Mouse (Mus musculus): Measurements from ENCODE around the gene Ubtd1.

Ubtd1 gene

GRCm38 (mm10) chr19:42026158-42026557 is 44.6 kb downstream of the Ubtd1 start:
- DNase-seq = peak; percentile 98

GRCm38 (mm10) chr19:42031112-42031511 is 49.5 kb downstream of the Ubtd1 start:
- DNase-seq = no peak

- no peak for DNase-seq
Measured at GRCm38 (mm10) chr19:42033611-42034010, 52.0 kb downstream of the Ubtd1 start.

- DNase-seq = peak; percentile 92
Measured at GRCm38 (mm10) chr19:42034146-42034775, 52.7 kb downstream of the Ubtd1 start.

GRCm38 (mm10) chr19:42034881-42035455 is 53.4 kb downstream of the Ubtd1 start:
- no peak for DNase-seq

- DNase-seq = peak; percentile 99
Measured at GRCm38 (mm10) chr19:42035456-42036248, 54.1 kb downstream of the Ubtd1 start, which contains the start of gene Ankrd2. Gene Ankrd2, plus strand, starts transcription at chr19:42036000.

GRCm38 (mm10) chr19:42036357-42036756 is 54.8 kb downstream of the Ubtd1 start:
- peak; percentile 87 for DNase-seq

GRCm38 (mm10) chr19:42037167-42037702 is 55.7 kb downstream of the Ubtd1 start:
- peak; percentile 82 for DNase-seq

- DNase-seq = peak; percentile 84
Measured at GRCm38 (mm10) chr19:42038310-42038709, 56.7 kb downstream of the Ubtd1 start.

- DNase-seq = peak; percentile 91
Measured at GRCm38 (mm10) chr19:42043988-42044387, 62.4 kb downstream of the Ubtd1 start.

GRCm38 (mm10) chr19:42045269-42046102 is 63.9 kb downstream of the Ubtd1 start, which contains the start of gene Hoga1:
Gene Hoga1, plus strand, starts transcription at chr19:42045610.
- DNase-seq = peak; percentile 99

- DNase-seq = no peak
Measured at GRCm38 (mm10) chr19:42050251-42050650, 68.7 kb downstream of the Ubtd1 start.

- no peak for DNase-seq
Measured at GRCm38 (mm10) chr19:42051351-42051750, 69.8 kb downstream of the Ubtd1 start.

GRCm38 (mm10) chr19:42051948-42052347 is 70.4 kb downstream of the Ubtd1 start, which contains the start of gene 4933411K16Rik:
Gene 4933411K16Rik, plus strand, starts transcription at chr19:42052248.
- DNase-seq = no peak

- DNase-seq = peak; percentile 88
Measured at GRCm38 (mm10) chr19:42054255-42054654, 72.7 kb downstream of the Ubtd1 start.

GRCm38 (mm10) chr19:42055881-42056280 is 74.3 kb downstream of the Ubtd1 start:
- DNase-seq = peak; percentile 97

GRCm38 (mm10) chr19:42056719-42057409 is 75.3 kb downstream of the Ubtd1 start:
- DNase-seq = no peak

GRCm38 (mm10) chr19:42058426-42058825 is 76.9 kb downstream of the Ubtd1 start:
- no peak for DNase-seq

GRCm38 (mm10) chr19:42061443-42061842 is 79.9 kb downstream of the Ubtd1 start:
- no peak for DNase-seq

GRCm38 (mm10) chr19:42068441-42069240 is 87.1 kb downstream of the Ubtd1 start:
- DNase-seq = peak; percentile 97

- DNase-seq = no peak
Measured at GRCm38 (mm10) chr19:42069241-42069525, 87.6 kb downstream of the Ubtd1 start.
